ENCODE assay signal across 8 mouse cellular contexts in genomic region chr19:9954055-9954810, GRCm38 (mm10). TPM values are rescaled to one million over a fixed set of nuclear protein-coding genes. Genes with fewer than 3 reads are reported as not detected.
DNase-seq lines count a peak whose midpoint lies in the region; ATAC-seq lines count a peak whose summit lies in the region.

No protein-coding gene starts in this region.

- H3K4me3 ChIP-seq in hindbrain, embryonic 13.5 days: no peak overlapping the region
- H3K4me3 ChIP-seq in lung, embryonic 16.5 days (ENCODE audit: low read length): peak overlapping the region; percentile 36

- H3K4me1 ChIP-seq in hindbrain, embryonic 13.5 days (replicated peaks): peaks cover 20% of the 10 kb centered on the region; the same call in 1 of the 2 replicates
- peaks cover 17% of the 10 kb centered on the region for H3K4me1 ChIP-seq in lung, embryonic 16.5 days (replicated peaks; ENCODE audit: control insufficient read depth, insufficient read depth, low read length)

- no peaks in the 10 kb centered on the region for H3K9me3 ChIP-seq in hindbrain, embryonic 13.5 days
- peaks cover 2% of the 10 kb centered on the region; the same call in 1 of the 2 replicates for H3K9me3 ChIP-seq in lung, embryonic 16.5 days (ENCODE audit: control insufficient read depth, low read length)

- ATAC-seq in hindbrain, embryonic 13.5 days (ENCODE audit: low FRiP score): peak; percentile 73
- ATAC-seq in lung, embryonic 16.5 days (ENCODE audit: low read depth): peak; percentile 95

- peak overlapping the region; percentile 45 for H3K27ac ChIP-seq in hindbrain, embryonic 13.5 days
- H3K27ac ChIP-seq in lung, embryonic 16.5 days (ENCODE audit: low read length): peak overlapping the region; percentile 96

- H3K4me2 ChIP-seq in hindbrain, embryonic 13.5 days: no peak overlapping the region
- H3K4me2 ChIP-seq in lung, embryonic 16.5 days (ENCODE audit: low read depth, low read length): peak overlapping the region; percentile 52

- whole genome bisulfite sequencing in hindbrain, embryonic 13.5 days: 43% methylated on average over 7 of the region's 7 CpGs
- 15% methylated on average over 7 of the region's 7 CpGs for WGBS in lung, embryonic 16.5 days

- DNase-seq in adrenal gland, adult (ENCODE audit: inconsistent age in 2 of 2, low spot score in 1 of 2): peak; percentile 92 to 97
- peak; percentile 35 to 42 for DNase-seq in cerebellum, postnatal 10 days
- DNase-seq in gastrocnemius, adult 18-20 months (ENCODE audit: low spot score): peak; percentile 92
- DNase-seq in layer of hippocampus, postnatal 25 days (ENCODE audit: extremely low spot score in 1 of 2, low spot score in 1 of 2): peak; percentile 42 to 60
- peak; percentile 78 for DNase-seq in ovary, postnatal 36 days (ENCODE audit: low spot score)
- no peak for DNase-seq in thymus, postnatal 4 days

- H3K36me3 ChIP-seq in hindbrain, embryonic 13.5 days: no peaks in the 10 kb centered on the region
- H3K36me3 ChIP-seq in lung, embryonic 16.5 days (ENCODE audit: control insufficient read depth, insufficient read depth, low read length): no peaks in the 10 kb centered on the region

- H3K9ac ChIP-seq in hindbrain, embryonic 13.5 days: no peak overlapping the region
- H3K9ac ChIP-seq in lung, embryonic 16.5 days (ENCODE audit: low read length): peak overlapping the region; percentile 62

- H3K27me3 ChIP-seq in hindbrain, embryonic 13.5 days: no peaks in the 10 kb centered on the region
- no peaks in the 10 kb centered on the region for H3K27me3 ChIP-seq in lung, embryonic 16.5 days (ENCODE audit: control insufficient read depth, insufficient read depth, low read depth, low read length)

RNA-seq across cellular contexts. Expression of gene Fth1, which starts 26.2 kb away (rescaled TPM):
- total RNA-seq in gastrocnemius, adult 18-20 months (2021): 1,000 to 10,000 TPM; 2,098 to 2,234 TPM
- 1,535 and 1,618 TPM in 2 replicates for polyA plus RNA-seq in hindbrain, embryonic 13.5 days (2015; fragmentation: Nextera tagmentation; extraction: Ambion mirVana)
- total RNA-seq in layer of hippocampus, postnatal 25 days (2021): 1,000 to 10,000 TPM; 2,794 to 3,082 TPM
- 1,957 and 1,991 TPM in 2 replicates for polyA plus RNA-seq in lung, embryonic 16.5 days (2015; fragmentation: Nextera tagmentation; extraction: Ambion mirVana)

RNA-seq across cellular contexts. Expression of gene Best1, which starts 47.2 kb away (rescaled TPM):
- under 1 TPM; 0.11 to 0.24 TPM for total RNA-seq in gastrocnemius, adult 18-20 months (2021)
- polyA plus RNA-seq in hindbrain, embryonic 13.5 days (2015; fragmentation: Nextera tagmentation; extraction: Ambion mirVana): 1.5 and 1.7 TPM in 2 replicates
- total RNA-seq in layer of hippocampus, postnatal 25 days (2021): under 1 TPM; 0.85 to 0.96 TPM
- polyA plus RNA-seq in lung, embryonic 16.5 days (2015; fragmentation: Nextera tagmentation; extraction: Ambion mirVana): 1.1 and 1.4 TPM in 2 replicates

RNA-seq across cellular contexts. Expression of gene Rab3il1, which starts 47.2 kb away (rescaled TPM):
- 1 to 10 TPM; 3.0 to 4.5 TPM for total RNA-seq in gastrocnemius, adult 18-20 months (2021)
- polyA plus RNA-seq in hindbrain, embryonic 13.5 days (2015; fragmentation: Nextera tagmentation; extraction: Ambion mirVana): 22.6 and 25.1 TPM in 2 replicates
- total RNA-seq in layer of hippocampus, postnatal 25 days (2021): 1 to 10 TPM; 9.3 TPM
- 30.3 and 33.0 TPM in 2 replicates for polyA plus RNA-seq in lung, embryonic 16.5 days (2015; fragmentation: Nextera tagmentation; extraction: Ambion mirVana)

RNA-seq across cellular contexts. Expression of gene Incenp, which starts 54.9 kb away (rescaled TPM):
- 1 to 10 TPM; 1.4 to 1.7 TPM for total RNA-seq in gastrocnemius, adult 18-20 months (2021)
- 31.3 and 32.9 TPM in 2 replicates for polyA plus RNA-seq in hindbrain, embryonic 13.5 days (2015; fragmentation: Nextera tagmentation; extraction: Ambion mirVana)
- total RNA-seq in layer of hippocampus, postnatal 25 days (2021): 10 to 100 TPM; 13.2 to 14.8 TPM
- 99.7 and 108 TPM in 2 replicates for polyA plus RNA-seq in lung, embryonic 16.5 days (2015; fragmentation: Nextera tagmentation; extraction: Ambion mirVana)
